Mouse (Mus musculus): ENCODE results near the gene Garnl3.

DNA sequence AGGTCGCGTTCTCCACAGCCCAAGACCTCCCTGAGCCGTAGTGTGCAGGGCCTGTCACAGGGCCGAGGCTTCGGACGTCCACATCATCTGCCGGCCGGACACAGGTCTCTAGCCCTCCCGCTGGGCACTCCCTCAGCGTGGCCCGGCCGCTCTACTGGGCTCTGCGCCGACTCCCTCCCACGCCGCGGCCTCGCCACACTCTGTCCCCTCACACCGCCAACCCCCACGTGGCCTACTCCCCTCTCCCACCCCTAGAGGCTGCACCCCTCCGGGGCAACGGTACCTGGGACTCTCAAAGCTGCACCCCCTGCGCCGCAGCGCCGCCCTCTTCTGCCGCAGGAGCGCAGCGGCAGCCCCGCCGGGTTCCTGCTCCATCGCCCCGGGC, 1.3 kb downstream of the Garnl3 start:
- TF ChIP-seq CTCF (IDR thresholded peaks at IDR 0.05; ENCODE audit: low read depth) = peak; percentile 34
- TF ChIP-seq EP300 (IDR thresholded peaks at IDR 0.05; ENCODE audit: low read depth) = no peak

Data from liver, embryonic 14.5 days (tissue).